Mouse (Mus musculus) olfactory bulb, adult 2 months (tissue): Measurements from ENCODE around the gene Cacna1e.

Source experiments
- CTCF ChIP-seq: fragments of 200-500 bp; IDR thresholded peaks from 2 replicates; pipeline ENCODE4 v1.5.1; 2012; ENCODE audit warnings: low read depth, mild to moderate bottlenecking, low read length, moderate library complexity; ENCODE audit not compliant: insufficient read depth
- POLR2A ChIP-seq: fragments of 200-500 bp; IDR thresholded peaks from 2 replicates; pipeline ENCODE4 v1.6.1; 2012; ENCODE audit warnings: mild to moderate bottlenecking, low read depth, low read length, moderate library complexity; ENCODE audit not compliant: insufficient read depth

DNA sequence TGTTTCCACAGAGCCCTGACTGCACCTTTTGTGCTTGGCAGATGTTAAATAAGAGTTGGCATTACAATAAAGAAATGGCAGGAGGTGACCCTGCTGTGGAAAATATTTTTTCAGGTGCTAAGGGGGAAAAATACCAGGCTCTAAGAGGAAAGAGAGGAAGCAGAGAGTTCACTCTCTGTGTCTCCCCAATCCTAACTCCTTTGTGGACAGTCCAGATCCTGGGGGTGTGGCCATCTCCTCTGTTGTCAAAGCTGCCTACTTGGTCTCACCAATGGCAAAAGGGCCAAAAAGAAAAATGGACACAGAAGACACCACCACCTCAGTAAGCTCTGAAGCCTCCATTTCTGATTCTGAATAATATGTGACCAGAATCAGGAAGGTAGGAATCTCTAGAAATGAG is 280.5 kb downstream of the Cacna1e start:
- TF ChIP-seq CTCF, result no peak
- no peak for TF ChIP-seq POLR2A
